7 mouse cellular contexts compared by ENCODE assay signal in genomic region chr5:98180888-98181635, GRCm38 (mm10). TPM values are rescaled to one million over a fixed set of nuclear protein-coding genes. Genes with fewer than 3 reads are reported as not detected.
A peak's percentile ranks its signal among the peaks of the same experiment; 100 is the strongest.
DNase-seq lines count a peak whose midpoint lies in the region; ATAC-seq lines count a peak whose summit lies in the region.

No protein-coding gene starts in this region.

- peak overlapping the region; percentile 50 for H3K4me2 ChIP-seq in lung, embryonic 15.5 days
- peak overlapping the region; percentile 91 for H3K4me2 ChIP-seq in midbrain, embryonic 15.5 days

- no peaks in the 10 kb centered on the region for H3K36me3 ChIP-seq in lung, embryonic 15.5 days
- no peaks in the 10 kb centered on the region for H3K36me3 ChIP-seq in hindbrain, embryonic 10.5 days
- H3K36me3 ChIP-seq in midbrain, embryonic 15.5 days (replicated peaks): no peaks in the 10 kb centered on the region

- H3K9ac ChIP-seq in lung, embryonic 15.5 days: no peak overlapping the region
- H3K9ac ChIP-seq in midbrain, embryonic 15.5 days: peak overlapping the region; percentile 47

- no peak overlapping the region for H3K27ac ChIP-seq in lung, embryonic 15.5 days
- H3K27ac ChIP-seq in hindbrain, embryonic 10.5 days: peak overlapping the region; percentile 86
- peak overlapping the region; percentile 60 for H3K27ac ChIP-seq in midbrain, embryonic 15.5 days

- WGBS in lung, embryonic 15.5 days: under 1% methylated on average over 27 of the region's 27 CpGs
- WGBS in hindbrain, embryonic 10.5 days: under 1% methylated on average over 27 of the region's 27 CpGs
- WGBS in midbrain, embryonic 15.5 days: under 1% methylated on average over 27 of the region's 27 CpGs

- H3K4me1 ChIP-seq in lung, embryonic 15.5 days: peaks cover 14% of the 10 kb centered on the region
- peaks cover 66% of the 10 kb centered on the region for H3K4me1 ChIP-seq in hindbrain, embryonic 10.5 days (replicated peaks)
- H3K4me1 ChIP-seq in midbrain, embryonic 15.5 days: peaks cover 45% of the 10 kb centered on the region

- ATAC-seq in lung, embryonic 15.5 days (ENCODE audit: borderline replicate concordance, extremely low read depth, low FRiP score, low TSS enrichment): no peak
- peak; percentile 45 for ATAC-seq in midbrain, embryonic 15.5 days (replicated peaks)

- no peaks in the 10 kb centered on the region for H3K9me3 ChIP-seq in lung, embryonic 15.5 days
- H3K9me3 ChIP-seq in hindbrain, embryonic 10.5 days: no peaks in the 10 kb centered on the region
- no peaks in the 10 kb centered on the region for H3K9me3 ChIP-seq in midbrain, embryonic 15.5 days

- peak overlapping the region; percentile 28 for H3K4me3 ChIP-seq in lung, embryonic 15.5 days
- peak overlapping the region; percentile 52 for H3K4me3 ChIP-seq in hindbrain, embryonic 10.5 days
- H3K4me3 ChIP-seq in midbrain, embryonic 15.5 days: peak overlapping the region; percentile 41

- DNase-seq in lung, adult 18-20 months: no peak
- DNase-seq in embryo, embryonic 10 days (ENCODE audit: low spot score): peak; percentile 69
- peak; percentile 73 for DNase-seq in hindbrain, embryonic 10.5 days (ENCODE audit: low spot score)
- no peak for DNase-seq in urinary bladder, adult 18-20 months (ENCODE audit: low spot score in 2 of 2)
- DNase-seq in adrenal gland, postnatal 10 days: no peak

- H3K27me3 ChIP-seq in lung, embryonic 15.5 days: peaks cover 95% of the 10 kb centered on the region
- H3K27me3 ChIP-seq in hindbrain, embryonic 10.5 days (ENCODE audit: insufficient read depth, poor library complexity, severe bottlenecking): peaks cover 99% of the 10 kb centered on the region
- H3K27me3 ChIP-seq in midbrain, embryonic 15.5 days (replicated peaks): peaks cover 49% of the 10 kb centered on the region

RNA-seq across cellular contexts. Expression of gene Prdm8, which starts 14.1 kb away (rescaled TPM):
- polyA plus RNA-seq in lung, embryonic 15.5 days (2015; fragmentation: Nextera tagmentation; extraction: Ambion mirVana): 0.44 and 0.95 TPM in 2 replicates
- polyA plus RNA-seq in hindbrain, embryonic 10.5 days (2016; fragmentation: Nextera tagmentation; extraction: Ambion mirVana): 0.45 and 0.92 TPM in 2 replicates
- polyA plus RNA-seq in midbrain, embryonic 15.5 days (2015; fragmentation: Nextera tagmentation; extraction: Ambion mirVana): 2.1 and 2.6 TPM in 2 replicates
- under 1 TPM; 0.18 to 0.33 TPM for total RNA-seq in adrenal gland, postnatal 10 days (2021)

Comparison
In these comparisons a context has a peak if more than half of its experiments do, and no peak if none do; other contexts are left out.
1. DNase-seq: peak in embryo, embryonic 10 days (single experiment) and hindbrain, embryonic 10.5 days (single experiment); none in lung, adult 18-20 months (0 of 2), urinary bladder, adult 18-20 months (0 of 2) and adrenal gland, postnatal 10 days (single experiment).
2. Peak in every context shown above with its lines, with median percentiles within 50 percentile points of each other: H3K4me3 ChIP-seq.